Mouse (Mus musculus) megakaryocyte-erythroid progenitor cell, adult 5-6 weeks (primary cell): ENCODE measurements around the gene Fam43b. TPM values are rescaled to one million over a fixed set of nuclear protein-coding genes. Genes with fewer than 3 reads are reported as not detected.

Source experiments
- ATAC-seq: replicated peaks from 2 replicates; pipeline ENCODE4 v1.8.0; 2016; ENCODE audit warnings: mild to moderate bottlenecking, inconsistent platforms; ENCODE audit not compliant: severe bottlenecking, poor library complexity, low FRiP score, low TSS enrichment
- total RNA-seq, 2 experiments: library from RNA; stranded (forward) in 1 of 2; stranded (reverse) in 1 of 2; fragments of 200-1000, 215-1000 nt in 1 of 2; fragments of >200 nt in 1 of 2; fragmentation: Nextera tagmentation in 1 of 2; gene quantifications; 2 replicates each; pipeline ENCODE4 v1.2.3; 2014 to 2017

Fam43b gene
- total RNA-seq, 2 experiments from 2014 or later = not detected

DNA sequence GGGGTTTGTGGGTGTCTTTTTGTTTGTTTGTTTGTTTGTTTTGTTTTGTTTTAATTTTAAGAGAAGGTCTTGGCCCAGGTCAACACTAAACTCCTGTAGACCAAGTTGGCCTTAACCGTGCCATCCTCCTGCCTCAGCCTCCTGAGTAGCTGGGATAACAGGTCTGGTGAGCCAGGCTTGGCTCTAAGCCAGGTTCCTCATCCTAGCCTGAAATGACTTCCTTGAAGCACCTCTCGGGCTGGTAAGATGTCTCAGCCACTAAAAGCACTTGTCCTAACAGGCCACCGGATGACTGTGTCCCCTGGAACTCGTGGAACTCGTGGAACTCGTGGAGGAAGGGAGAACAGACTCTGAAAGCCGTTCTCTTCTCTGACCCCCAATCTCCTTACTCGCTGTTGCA, 40.2 kb downstream of the Fam43b start:
- no peak for ATAC-seq

GRCm38 (mm10) chr4:138355496-138355895, 40.8 kb downstream of the Fam43b start:
- no peak for ATAC-seq

- 0 out of 2 replicates have a peak, but pooled peaks have one; percentile 19 for ATAC-seq
These were observed 42.7 kb downstream of the Fam43b start for GRCm38 (mm10) chr4:138353438-138354171.

DNA sequence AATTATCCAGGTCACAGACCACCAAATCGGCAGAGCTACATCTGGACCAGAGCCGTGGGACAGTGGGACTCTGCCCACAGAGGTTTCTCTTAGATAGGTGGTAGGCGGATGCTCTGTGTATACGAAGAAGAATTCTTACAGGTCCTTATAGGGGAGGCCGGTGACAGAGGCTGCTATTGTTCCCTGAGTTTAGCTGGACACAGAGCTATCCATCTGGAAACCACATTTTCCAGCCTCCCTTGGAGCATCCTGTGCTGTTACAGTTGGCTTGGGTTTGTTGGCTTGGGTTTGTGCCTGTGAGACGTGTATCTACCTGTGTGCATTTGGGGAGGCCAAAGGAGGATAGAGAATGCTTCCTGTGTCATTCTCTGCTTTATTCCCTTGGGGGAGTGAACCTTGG, 43.6 kb downstream of the Fam43b start:
- no peak for ATAC-seq

GRCm38 (mm10) chr4:138351821-138352220, 44.5 kb downstream of the Fam43b start:
- ATAC-seq = no peak

GRCm38 (mm10) chr4:138348716-138349115, 47.6 kb downstream of the Fam43b start:
- ATAC-seq = no peak

DNA sequence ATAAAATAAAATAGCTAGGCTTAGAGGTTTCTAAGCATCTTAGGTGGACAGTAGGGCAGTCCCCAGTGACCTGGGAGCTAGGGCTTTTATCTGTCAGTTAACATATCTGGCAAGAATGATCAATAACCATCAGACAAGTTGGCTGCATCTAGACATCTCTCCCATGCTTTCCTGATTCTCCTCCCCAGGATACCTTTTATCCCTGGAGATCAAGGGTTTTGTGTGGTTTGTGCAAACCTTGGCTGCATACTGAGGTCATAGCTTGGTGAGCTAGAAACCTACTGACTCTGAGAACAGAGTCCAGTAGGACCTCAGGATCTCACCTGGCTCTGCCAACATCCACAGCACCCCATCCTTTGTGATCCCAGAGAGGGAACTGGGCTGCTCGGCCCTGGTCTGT, 49.0 kb downstream of the Fam43b start:
- no peak for ATAC-seq

DNA sequence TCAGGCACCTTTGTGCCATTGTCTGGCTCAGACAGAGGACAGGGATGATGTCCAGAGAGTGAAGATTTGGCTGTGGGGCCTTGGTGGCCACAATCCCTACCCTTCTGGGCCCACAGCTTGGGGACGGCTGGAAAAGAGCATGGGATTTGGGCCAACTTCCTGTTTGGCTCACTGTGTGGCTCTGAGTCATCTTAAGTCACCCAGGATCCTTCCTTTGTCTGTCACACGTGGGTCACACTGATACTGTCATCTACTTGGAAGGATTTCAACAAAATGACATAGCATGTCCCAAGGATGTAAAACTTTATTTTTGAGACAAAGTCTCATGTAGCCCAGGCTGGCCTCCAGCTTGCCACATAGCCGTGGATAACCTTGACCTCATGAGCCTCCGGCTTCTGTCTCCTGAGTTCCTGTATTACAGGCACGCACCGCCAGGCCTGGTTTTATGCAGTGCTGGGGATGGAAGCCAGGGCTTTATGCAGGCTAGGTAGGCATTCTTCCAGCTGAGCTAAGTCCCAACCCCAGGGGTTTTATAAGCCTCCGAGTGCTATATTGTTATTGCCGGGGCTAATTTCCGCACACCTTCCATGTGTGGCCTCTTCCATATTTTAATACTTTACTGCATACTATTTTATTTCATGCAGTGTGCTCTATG, 51.3 kb downstream of the Fam43b start:
- no peak for ATAC-seq

Other genes starting within 250 kb of the Fam43b start
- 131 and 139 TPM in 2 replicates for gene Hp1bp3, start 180.2 kb downstream of the Fam43b start, total RNA-seq (2014; fragmentation: Nextera tagmentation)
- 178 and 269 TPM in 2 replicates for gene Hp1bp3, start 180.2 kb downstream of the Fam43b start, total RNA-seq (2017)
- gene Sh2d5, start 146.1 kb downstream of the Fam43b start, total RNA-seq (2014; fragmentation: Nextera tagmentation) = 1.7 and 1.9 TPM in 2 replicates
- 1.8 and 2.7 TPM in 2 replicates for gene Sh2d5, start 146.1 kb downstream of the Fam43b start, total RNA-seq (2017)
- gene Kif17, start 146.1 kb downstream of the Fam43b start, total RNA-seq (2014; fragmentation: Nextera tagmentation) = 0.37 and 0.62 TPM in 2 replicates
- 1.3 TPM in 1 of 2 replicates, not detected in the other for gene Kif17, start 146.1 kb downstream of the Fam43b start, total RNA-seq (2017)
- gene Ddost, start 91.8 kb downstream of the Fam43b start, total RNA-seq (2014; fragmentation: Nextera tagmentation) = 113 and 127 TPM in 2 replicates
- 84.1 and 122 TPM in 2 replicates for gene Ddost, start 91.8 kb downstream of the Fam43b start, total RNA-seq (2017)
- gene Pink1, start 70.2 kb downstream of the Fam43b start, total RNA-seq (2014; fragmentation: Nextera tagmentation) = 21.8 and 27.8 TPM in 2 replicates
- gene Pink1, start 70.2 kb downstream of the Fam43b start, total RNA-seq (2017) = 20.6 and 38.0 TPM in 2 replicates
- gene Cda, start 28.5 kb downstream of the Fam43b start, total RNA-seq (2014; fragmentation: Nextera tagmentation) = 2.6 TPM in 1 of 2 replicates, not detected in the other
- not detected in 2 replicates for gene Cda, start 28.5 kb downstream of the Fam43b start, total RNA-seq (2017)
- gene Mul1, start 38.1 kb upstream of the Fam43b start, total RNA-seq (2014; fragmentation: Nextera tagmentation) = 13.2 and 18.1 TPM in 2 replicates
- 3.2 and 10.2 TPM in 2 replicates for gene Mul1, start 38.1 kb upstream of the Fam43b start, total RNA-seq (2017)
- gene Camk2n1, start 57.8 kb upstream of the Fam43b start, total RNA-seq (2014; fragmentation: Nextera tagmentation) = not detected in 2 replicates
- 0.05 TPM in 1 of 2 replicates, not detected in the other for gene Camk2n1, start 57.8 kb upstream of the Fam43b start, total RNA-seq (2017)
- not detected in 2 replicates for gene Vwa5b1, start 239.4 kb upstream of the Fam43b start, total RNA-seq (2014; fragmentation: Nextera tagmentation)
- 0.61 TPM in 1 of 2 replicates, not detected in the other for gene Vwa5b1, start 239.4 kb upstream of the Fam43b start, total RNA-seq (2017)